Mouse (Mus musculus) ovary, adult 18-20 months (tissue): ENCODE data around the gene Sptbn4.
"Not testable (repeated sequence)": the region's sequence is repeated elsewhere in the genome, so short reads cannot be mapped to it uniquely, and the experiment has no call there.

ENCODE experiments used
- DNase-seq: peaks from one replicate; pipeline ENCODE4 v3.0.0; 2022; ENCODE audit warnings: low spot score, mixed read lengths

The Sptbn4 gene

DNA sequence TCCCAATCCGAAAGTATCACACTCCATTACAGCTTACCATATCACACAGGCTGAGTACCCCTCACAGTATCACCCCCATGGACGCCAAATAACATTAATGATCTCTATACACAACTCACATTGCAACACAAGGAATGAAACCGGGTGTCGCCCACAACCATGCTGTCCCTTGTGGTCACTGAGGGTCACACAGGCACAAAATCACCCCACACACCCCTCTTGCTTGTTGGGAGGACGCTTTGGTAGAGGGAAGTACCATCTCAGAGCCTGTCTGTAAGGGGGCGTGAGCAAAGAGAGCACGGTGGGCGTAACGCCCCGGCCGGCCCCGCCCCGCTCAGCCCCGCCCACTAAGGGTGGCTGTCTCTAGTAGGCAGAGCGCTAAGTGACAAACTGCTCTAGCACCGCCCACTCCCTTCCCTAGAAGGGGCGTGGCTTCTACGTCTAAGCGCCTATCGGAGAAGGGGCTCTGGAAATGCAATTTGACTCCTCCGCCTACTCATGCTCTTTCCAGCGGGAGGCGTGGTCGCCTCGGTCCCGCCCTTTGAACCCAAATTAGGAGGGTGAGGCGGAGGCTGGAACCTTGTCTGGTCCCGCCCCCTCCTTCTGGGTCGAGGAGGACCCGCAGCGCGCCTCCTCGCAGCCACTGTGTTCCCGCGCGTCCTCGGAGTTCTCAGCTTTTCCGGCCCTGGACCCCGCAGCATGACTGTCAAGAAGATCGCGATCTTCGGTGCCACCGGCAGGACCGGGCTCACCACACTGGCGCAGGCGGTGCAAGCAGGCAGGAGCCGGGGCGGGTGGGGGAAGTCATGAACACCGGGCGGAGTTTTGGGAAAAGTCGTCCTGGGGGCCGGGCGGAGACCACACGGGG lies at the start of gene Sptbn4, which contains the start of gene Blvrb:
Gene Sptbn4 (minus strand): TSS at position 268 of the 868 bp plus-strand sequence.
Gene Blvrb (plus strand): TSS at position 560 of the 868 bp plus-strand sequence.
- peak; percentile 99 for DNase-seq

DNA sequence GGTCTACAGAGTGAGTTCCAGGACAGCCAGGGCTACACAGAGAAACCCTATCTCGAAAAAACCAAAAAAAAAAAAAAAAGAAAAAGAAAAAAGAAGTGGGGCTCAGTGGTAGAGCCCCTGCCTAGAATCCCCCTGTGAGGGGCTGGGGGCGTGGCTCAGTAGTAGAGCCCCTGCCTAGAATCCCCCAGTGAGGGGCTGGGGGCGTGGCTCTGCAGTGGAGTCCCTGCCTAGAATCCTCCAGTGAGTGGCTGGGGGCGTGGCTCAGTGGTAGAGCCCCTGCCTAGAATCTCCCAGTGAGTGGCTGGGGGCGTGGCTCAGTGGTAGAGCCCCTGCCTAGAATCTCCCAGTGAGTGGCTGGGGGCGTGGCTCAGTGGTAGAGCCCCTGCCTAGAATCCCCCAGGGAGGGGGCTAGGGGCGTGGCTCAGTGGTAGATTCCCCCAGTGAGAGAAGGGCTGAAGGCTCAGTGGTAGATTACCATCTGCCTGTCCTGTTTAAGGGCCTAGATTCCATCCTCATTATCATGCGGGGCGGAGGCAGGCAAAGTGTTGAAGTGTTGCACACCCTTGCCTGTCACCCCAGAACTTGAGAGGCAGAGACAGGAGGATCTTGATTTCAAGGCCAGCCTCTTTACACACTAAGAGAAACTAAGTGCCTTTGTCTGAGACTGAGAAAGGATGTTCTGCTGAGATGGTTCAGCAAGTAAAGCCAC lies 47.3 kb upstream of the Sptbn4 start:
- not testable (repeated sequence) for DNase-seq

DNA sequence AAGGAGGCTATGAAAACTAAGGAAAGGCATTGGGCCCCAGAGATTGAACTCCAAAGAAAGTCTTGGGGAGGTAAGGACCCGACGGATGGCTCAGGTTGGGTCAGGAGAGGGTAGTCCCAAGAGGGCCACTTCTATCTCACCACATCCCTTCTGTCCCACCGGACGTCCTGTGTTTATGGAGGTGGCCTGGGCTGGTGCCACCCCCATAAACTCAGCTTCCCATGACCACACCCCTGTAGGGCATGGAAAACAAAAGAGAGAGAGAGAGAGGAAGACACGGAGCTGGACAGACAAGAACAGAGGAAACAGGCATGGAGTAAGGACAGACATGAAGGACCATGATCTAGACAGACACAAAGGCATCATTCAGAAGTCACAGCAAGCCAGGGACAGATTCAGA lies 46.0 kb upstream of the Sptbn4 start:
- no peak for DNase-seq

DNA sequence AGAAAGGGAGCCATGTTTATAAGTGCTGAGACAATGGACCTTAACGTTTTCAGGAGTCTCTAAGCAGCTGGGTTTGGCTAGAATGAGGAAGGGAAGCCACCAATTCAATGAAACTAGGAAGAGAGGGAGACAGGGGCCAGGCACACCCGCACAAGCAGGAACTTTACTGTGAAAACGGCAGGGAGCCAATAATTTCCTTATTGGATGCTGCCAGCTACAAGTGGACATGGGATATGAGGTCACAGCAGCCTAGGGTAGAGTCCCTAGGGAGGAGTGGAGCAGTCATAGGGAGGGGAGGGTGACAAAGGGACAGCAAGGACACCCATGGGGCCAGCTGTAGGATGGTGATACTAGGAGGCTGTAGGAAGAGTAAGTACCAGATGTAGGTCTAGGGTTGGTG lies 45.5 kb upstream of the Sptbn4 start:
- no peak for DNase-seq

DNA sequence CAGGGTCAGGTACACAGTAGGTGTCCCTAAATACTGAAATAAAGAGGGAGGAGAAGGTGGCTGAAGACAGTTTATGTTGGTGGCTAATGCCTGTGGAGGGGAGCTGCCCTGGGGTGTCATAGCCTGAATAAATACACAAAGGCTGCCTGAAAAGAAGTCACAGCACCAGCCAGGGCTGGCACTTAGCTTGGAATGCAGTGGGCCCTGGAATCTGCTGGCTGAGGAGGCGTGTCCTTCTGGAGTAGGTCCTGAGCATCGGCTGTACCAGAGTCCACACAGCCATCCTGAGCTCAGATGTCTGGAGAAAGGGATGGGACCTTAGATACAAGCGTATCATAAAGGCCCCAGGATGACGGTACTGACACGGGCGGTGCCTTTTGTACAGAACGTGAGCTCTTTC lies 44.4 kb upstream of the Sptbn4 start:
- DNase-seq = no peak

DNA sequence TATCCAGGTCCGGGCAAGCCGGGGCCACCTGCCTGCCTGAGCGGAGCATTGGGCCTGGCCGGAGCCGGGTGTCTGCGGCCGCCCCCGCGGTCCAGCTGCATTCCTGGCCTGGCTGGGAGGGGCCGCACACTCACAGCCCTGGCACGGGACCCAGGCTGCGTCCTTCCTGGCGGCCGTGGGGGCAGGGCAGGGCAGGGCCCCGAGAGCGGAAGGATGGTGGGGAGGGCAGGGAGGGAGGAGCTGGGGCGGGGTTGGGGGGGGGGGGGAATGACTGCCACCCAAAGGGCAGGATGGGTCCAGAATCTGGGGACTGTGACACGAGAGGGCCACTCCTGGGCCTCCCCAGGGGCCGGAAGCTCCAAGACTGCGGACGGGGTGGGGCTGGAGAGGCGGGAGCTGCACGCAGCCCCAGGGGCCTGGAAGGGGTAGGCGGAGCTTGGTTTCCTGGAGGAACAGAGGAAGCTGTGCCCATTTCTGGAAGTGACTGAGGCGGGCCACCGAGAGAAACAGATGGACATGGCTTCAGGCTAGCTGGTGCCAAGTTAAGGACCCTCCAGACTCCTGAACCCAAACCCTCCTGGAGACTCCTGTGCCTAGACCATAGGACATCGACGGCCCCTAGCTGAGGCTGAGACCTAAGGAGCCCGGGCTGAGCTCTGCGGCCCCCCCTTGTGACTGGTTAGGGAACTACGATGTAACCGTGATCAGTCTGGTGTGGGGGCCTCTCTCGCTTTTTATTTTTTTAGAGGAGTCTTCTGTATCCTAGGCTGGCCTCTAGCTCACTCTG lies 43.2 kb upstream of the Sptbn4 start:
- peak; percentile 92 for DNase-seq

DNA sequence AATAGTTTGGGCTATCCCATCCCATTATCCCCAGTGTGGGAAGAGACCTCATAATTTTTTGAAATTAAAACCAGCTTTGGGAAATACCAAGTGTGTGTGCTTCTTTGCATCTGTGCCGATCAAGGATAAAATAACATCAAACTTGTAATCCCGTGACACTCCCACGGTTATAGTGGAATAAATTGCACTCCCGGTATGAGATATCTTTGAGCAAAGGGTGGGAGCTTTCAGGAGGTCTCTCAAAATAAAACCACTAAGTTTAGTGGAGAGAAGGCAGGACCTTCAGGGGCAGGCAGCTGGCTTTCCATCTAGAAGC lies 42.7 kb upstream of the Sptbn4 start:
- no peak for DNase-seq

DNA sequence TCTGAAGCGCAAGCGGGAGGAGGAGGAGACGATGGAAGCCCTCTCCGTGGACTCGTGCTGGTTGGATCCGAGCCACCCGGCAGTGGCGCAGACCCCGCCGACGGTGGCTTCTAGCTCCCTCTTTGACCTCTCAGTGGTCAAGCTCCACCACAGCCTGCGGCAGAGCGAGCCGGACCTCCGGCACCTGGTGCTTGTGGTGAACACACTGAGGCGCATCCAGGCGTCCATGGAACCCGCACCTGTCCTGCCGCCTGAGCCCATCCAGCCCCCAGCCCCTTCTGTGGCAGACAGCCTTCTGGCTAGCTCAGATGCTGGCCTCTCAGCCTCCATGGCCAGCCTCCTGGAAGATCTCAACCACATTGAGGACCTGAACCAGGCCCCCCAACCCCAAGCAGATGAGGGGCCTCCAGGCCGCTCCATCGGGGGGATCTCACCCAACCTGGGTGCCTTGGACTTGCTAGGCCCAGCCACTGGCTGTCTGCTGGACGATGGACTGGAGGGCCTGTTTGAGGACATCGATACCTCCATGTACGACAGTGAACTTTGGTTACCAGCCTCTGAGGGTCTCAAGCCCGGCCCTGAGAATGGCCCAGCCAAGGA lies 41.9 kb upstream of the Sptbn4 start:
- no peak for DNase-seq

DNA sequence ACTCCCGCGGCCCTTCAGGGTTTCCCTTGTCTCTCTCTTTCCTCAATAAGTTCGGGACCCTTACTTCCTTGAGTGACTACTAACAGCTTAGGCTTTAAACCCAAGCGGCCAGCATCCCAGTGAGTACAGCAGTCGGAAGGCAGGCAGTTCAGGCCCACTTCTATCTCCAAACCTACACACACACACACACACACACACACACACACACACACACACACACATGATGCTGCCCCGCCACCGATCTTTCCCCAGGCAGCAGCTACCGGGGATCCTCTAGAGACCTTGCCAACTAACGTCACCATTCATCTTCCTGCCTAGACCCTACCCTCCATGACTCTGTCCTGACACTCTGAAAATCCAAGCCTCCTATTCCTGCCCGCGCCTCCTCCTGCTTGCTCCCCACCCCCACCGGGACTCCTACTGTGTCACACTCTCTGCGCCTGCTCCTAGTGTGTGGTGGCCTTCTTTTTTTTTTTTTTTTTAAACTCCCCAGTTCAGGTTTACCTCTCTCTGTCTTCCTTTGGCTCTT lies 40.3 kb upstream of the Sptbn4 start:
- peak; percentile 57 for DNase-seq

DNA sequence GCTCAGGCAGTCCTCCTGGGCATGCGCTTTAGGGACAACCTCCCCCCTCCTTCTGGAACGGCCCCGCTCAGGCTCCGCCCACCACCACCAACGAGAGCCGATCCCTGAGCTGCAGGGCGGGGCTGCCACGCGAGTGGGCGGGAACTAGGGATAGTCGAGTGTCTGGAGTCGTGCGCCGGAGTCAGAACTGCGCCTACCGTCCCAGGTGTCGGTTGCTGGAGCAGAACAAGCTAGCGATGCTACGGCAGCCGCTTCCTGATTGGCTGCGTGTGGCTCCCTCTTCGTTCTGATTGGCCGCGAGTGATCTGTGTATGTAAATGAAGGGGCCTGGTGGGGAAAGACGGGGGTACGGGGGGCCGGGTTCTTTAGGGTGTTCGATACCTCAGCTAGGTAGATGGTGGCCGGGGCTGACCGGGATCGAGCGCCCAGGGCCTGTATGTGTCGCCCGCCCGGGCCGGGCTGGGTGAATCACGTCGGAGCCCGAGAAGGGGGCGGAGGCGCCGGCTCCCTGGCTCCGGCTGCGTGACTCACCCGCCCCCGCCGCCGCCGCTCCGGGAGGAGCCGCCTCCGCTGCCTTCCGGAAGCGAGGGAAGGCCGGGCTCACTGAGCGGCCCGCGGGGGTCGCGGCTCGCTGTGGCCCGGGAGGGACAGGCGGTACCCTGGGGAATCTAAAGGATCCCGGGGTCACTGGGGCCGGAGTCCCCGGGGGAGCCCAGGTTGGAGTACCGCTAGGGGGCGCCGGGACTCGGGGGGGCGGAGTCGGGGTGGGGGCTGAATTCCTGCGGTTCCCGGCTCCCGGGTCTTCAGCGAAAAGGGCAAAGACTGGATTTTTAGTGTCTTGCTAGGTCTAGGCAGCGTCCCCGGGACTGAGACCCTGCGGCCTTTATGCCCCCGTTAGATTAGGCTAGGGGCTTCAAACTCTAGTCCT lies 39.5 kb upstream of the Sptbn4 start, which contains the start of gene Sertad1:
Gene Sertad1 (plus strand): TSS at position 141 of the 928 bp plus-strand sequence.
- peak; percentile 100 for DNase-seq

DNA sequence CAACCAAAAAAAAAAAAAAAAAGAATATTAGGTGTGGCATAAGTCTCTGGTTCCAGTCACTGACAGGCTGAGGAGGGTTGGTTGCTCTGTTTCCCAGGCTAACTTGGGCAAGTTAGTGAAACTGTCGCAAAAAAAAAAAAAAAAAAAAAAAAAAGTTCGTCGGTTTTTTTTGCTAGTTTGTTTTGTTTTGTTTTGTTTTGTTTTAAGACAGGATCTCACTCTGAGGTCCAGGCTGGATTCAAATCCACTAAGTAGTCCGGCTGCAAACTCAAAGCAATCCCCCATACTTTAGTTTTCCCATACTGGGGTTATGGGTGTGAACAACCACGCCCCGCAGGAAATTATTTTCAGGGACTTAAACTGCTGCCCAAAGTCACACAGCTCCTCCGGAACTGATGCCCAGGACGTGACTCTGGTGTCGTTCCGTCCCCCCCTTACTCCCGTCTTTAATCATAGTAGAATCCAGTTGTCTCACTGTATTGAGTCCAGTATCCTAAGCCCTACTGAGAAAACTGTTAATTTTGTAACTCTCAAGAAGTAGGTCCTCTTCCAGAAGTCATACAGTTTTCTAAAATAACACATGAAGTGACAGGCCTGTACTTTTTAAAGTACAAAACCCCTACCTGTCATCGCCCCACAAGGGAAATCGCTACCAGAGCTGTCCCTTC lies 38.8 kb upstream of the Sptbn4 start:
- DNase-seq = no peak

DNA sequence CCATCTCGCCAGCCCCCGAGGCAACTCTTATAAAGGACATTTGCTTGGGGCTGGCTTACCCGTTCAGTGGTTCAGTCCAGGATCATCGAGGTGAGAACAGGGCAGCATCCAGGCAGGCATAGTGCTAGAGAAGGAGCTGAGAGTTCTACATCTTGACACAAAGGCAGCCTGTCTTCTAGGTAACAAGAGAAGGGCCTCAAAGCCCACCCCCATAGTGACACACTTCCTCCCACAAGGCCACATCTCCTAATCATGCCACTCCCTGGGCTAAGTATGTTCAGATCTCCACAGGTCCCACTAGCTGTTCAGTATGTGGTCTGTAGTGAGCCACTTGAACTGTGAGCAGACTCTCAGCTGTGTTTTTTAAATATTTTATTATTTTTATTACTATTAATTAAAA lies 36.4 kb upstream of the Sptbn4 start:
- no peak for DNase-seq

DNA sequence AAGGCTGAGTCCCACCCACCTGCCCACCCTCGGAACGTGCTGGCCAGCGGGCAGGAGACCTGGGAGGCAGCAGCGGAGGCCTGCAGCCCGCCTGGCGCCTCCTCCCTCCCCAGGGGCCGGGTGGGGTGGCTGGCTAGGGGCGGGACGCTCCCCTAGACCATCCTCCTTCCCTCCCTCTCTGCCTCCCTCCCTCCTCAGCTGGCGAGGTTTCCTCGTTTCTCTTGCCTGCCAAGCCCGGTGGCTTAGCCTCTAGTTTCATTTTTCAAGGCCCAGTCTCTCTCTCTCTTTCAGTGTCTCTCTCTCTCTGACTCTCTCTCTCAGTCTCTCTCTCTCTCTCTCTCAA lies 34.1 kb upstream of the Sptbn4 start:
- DNase-seq = peak; percentile 96

DNA sequence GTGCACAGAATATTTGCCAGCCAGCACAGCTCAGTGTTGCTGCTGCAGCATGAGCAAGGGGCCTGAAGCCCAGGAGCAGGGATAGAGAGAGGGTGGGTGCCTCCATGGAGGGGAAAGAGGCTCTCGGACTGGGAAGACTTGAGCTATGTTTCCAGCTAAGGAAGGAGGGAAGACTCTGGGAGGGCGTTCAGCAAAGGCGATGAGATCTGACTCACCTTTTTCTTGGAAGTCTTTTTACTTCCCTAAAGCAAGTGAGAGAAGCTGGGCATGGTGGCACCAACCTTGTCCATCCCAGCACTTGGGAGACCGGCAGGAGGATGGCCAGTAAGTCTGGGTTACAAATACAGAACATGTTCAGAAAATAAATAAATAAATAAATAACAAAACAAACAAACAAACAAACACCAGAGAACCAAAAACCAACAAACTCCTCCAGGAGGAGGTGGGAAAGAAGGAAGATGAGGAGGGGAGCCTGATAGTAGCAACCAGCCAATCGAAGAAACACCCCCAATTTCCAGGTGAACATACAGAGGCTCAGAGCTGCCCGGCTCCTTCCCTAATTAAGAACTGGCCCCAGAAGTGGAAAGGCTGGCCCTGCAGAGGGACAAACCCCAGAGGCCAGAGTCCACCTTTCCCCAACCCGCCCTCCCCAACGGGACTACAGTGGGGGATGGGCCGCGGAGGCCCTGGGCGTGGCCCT lies 33.6 kb upstream of the Sptbn4 start:
- no peak for DNase-seq

DNA sequence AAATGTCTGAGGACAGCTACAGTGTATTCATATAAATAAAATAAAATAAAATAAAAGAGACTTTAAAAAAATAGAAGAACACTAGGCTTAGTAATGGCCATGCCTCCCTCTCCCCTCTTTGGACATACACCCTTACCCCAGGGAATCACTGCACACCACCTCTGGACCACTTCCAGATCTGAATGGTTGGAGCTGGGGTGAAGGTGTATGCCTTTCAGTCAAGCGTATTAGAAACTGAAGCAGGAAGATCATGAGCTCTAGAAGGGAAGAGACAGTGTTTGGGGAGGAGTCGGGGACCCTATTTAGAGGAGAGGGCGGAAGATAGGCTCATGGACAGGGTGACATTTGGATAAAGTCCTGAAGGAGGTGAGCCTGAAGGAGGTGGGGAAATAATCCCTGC lies 33.0 kb upstream of the Sptbn4 start:
- DNase-seq = no peak

DNA sequence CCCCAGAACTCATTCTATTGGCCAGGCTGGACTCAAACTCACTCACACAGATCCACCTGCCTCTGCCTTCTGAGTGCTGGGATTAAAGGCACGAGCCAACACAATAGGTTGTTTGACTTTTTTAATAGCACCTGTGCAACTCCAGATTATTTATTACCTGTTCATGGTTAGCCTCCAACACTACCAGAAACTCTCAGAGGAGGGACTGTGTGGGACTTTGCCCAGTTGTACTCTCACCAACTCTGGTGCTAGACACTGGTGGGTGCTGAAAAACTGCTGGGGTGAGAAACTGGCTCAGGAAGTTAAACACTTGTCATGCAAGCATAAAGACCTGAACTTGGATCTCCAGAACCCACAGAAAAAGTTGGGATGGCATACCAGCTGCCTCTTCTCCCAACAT lies 32.3 kb upstream of the Sptbn4 start:
- no peak for DNase-seq

DNA sequence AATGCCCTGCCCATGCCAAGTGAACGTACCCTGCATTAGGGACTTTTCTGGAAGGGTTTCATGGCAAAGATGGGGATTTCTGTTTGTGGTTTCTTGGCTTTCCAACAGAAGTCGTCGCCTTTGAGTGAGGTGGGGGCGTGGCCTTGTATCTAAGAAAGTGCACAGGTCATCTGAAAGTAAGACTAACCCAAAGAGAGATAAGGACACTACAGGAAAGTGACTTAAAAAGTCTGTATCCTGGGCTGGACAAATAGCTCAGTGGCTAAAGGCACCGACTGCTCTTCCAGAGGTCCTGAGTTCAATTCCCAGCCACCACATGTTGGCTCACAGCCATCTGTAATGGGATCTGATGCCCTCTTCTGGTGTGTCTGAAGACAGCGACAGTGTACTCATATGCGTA lies 31.1 kb upstream of the Sptbn4 start:
- no peak for DNase-seq

DNA sequence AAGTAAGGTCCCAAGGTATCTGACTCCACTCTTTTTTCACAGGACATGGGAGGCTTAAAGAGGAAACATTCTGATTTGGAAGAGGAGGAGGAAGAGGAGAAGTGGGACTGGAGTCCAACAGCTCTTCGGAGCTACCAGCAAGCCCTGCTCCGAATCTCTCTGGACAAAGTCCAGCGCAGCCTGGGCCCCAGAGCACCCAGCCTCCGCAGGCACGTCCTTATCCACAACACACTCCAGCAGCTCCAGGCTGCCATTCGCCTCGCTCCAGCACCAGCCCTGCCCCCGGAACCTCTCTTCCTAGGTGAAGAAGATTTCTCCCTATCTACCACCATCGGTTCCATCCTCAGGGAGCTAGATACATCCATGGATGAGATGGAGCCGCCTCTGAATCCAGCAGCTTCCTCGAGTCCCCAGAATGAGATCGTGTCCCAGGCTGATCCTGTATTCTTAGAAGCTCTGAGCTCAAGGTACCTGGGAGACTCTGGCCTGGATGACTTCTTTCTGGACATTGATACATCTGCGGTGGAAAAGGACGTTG lies 28.7 kb upstream of the Sptbn4 start:
- DNase-seq = no peak

DNA sequence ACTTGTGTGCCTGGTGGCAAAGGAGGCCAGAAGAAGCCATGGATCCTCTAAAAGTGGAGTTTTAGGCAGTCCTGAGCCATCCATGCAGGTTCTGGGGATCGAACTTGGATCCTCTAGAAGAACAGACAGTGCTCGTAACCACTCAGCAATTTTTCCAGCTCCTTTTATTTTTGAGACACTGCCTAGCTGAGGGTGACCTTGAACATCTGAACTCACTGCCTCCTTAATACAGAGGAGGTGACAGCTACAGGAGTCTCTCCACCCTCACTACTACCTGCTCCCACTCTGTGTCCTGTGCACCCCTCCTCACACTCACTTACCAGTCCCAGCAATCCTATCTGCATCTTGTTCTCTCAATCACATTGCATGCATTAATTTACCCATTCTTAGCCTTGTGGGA lies 28.1 kb upstream of the Sptbn4 start:
- no peak for DNase-seq
